In genomic region chr4:32569995-32570938, GRCm38 (mm10) we compare ENCODE assay signal across 9 mouse cellular contexts. TPM values are rescaled to one million over a fixed set of nuclear protein-coding genes. Genes with fewer than 3 reads are reported as not detected.
A peak's percentile ranks its signal among the peaks of the same experiment; 100 is the strongest.
DNase-seq lines count a peak whose midpoint lies in the region; ATAC-seq lines count a peak whose summit lies in the region.
"Had no signal": no experiment of that assay in that cellular context is flagged by ENCODE, and none has a peak within 500 bp of the region (broad histone marks: within the 10 kb centered on the region; RNA-seq: fewer than 3 reads in every experiment).

No protein-coding gene starts in this region.

- H3K9ac ChIP-seq in forebrain, embryonic 11.5 days (ENCODE audit: low read length), result 0 out of 2 replicates have a peak overlapping the region, but pooled peaks have one; percentile 1

- peak; percentile 65 for ATAC-seq in forebrain, embryonic 11.5 days (replicated peaks; ENCODE audit: low FRiP score)
- ATAC-seq in megakaryocyte progenitor cell, adult 5-6 weeks (replicated peaks; ENCODE audit: poor library complexity), result peak; percentile 75

- H3K4me2 ChIP-seq in forebrain, embryonic 11.5 days (ENCODE audit: low read depth, low read length, severe bottlenecking), result no peak overlapping the region

- DNase-seq in heart, adult 18-20 months, result peak; percentile 31 to 76
- no peak for DNase-seq in heart, postnatal 25 days (ENCODE audit: low spot score)
- DNase-seq in R1 (ENCODE audit: low read depth, low spot score), result peak; percentile 69
- peak; percentile 72 for DNase-seq in forebrain, embryonic 11.5 days (ENCODE audit: low spot score)
- DNase-seq in kidney, postnatal 36 days, result peak; percentile 29 to 61
- no peak for DNase-seq in ovary, postnatal 14 days (ENCODE audit: low spot score)
- DNase-seq in thymus, postnatal 36 days, result no peak

- H3K27me3 ChIP-seq in forebrain, embryonic 11.5 days (ENCODE audit: control insufficient read depth, insufficient read depth, low read length), result no peaks in the 10 kb centered on the region

- H3K9me3 ChIP-seq in forebrain, embryonic 11.5 days (ENCODE audit: control insufficient read depth, low read length), result no peaks in the 10 kb centered on the region

- no peak overlapping the region for H3K4me3 ChIP-seq in forebrain, embryonic 11.5 days (ENCODE audit: low read depth, low read length)

- peaks cover 8% of the 10 kb centered on the region; the same call in 1 of the 2 replicates for H3K4me1 ChIP-seq in forebrain, embryonic 11.5 days (replicated peaks; ENCODE audit: control insufficient read depth, insufficient read depth, low read length)

- H3K27ac ChIP-seq in forebrain, embryonic 11.5 days (ENCODE audit: low read depth, low read length), result no peak overlapping the region

- H3K36me3 ChIP-seq in forebrain, embryonic 11.5 days (ENCODE audit: control insufficient read depth, insufficient read depth, low read length), result no peaks in the 10 kb centered on the region

- WGBS in forebrain, embryonic 11.5 days, result 45% methylated on average over 17 of the region's 17 CpGs

- intact Hi-C loops in heart, postnatal 25 days (cut with DNase I), result loop anchor here (5.0 kb wide), 3 partner anchors 33 to 603 kb away; no protein-coding TSS in a partner anchor

RNA-seq across cellular contexts. Expression of gene Gja10, which starts 32.3 kb away (rescaled TPM):
- total RNA-seq in heart, adult 18-20 months (2021), result not detected
- total RNA-seq in heart, postnatal 25 days (2021), result not detected
- 0.15 TPM in 1 of 2 replicates, not detected in the other for polyA plus RNA-seq in forebrain, embryonic 11.5 days (2014; fragmentation: Nextera tagmentation; extraction: Ambion mirVana)
- total RNA-seq in megakaryocyte progenitor cell, adult 5-6 weeks (2015), result not detected in 2 replicates
- 0.12 TPM in 1 of 2 replicates, not detected in the other for total RNA-seq in megakaryocyte progenitor cell, adult 5-6 weeks (2017)
- total RNA-seq: layer of hippocampus, adult 8-10 months had no signal

RNA-seq across cellular contexts. Expression of gene Casp8ap2, which starts 45.0 kb away (rescaled TPM):
- total RNA-seq in heart, adult 18-20 months (2021), result 1 to 10 TPM; 4.7 to 6.5 TPM
- 1 to 10 TPM; 5.6 to 5.9 TPM for total RNA-seq in heart, postnatal 25 days (2021)
- 65.5 and 70.2 TPM in 2 replicates for polyA plus RNA-seq in forebrain, embryonic 11.5 days (2014; fragmentation: Nextera tagmentation; extraction: Ambion mirVana)
- 39.1 and 46.3 TPM in 2 replicates for total RNA-seq in megakaryocyte progenitor cell, adult 5-6 weeks (2015)
- 44.9 and 53.8 TPM in 2 replicates for total RNA-seq in megakaryocyte progenitor cell, adult 5-6 weeks (2017)

Comparison
In these comparisons a context has a peak if more than half of its experiments do, and no peak if none do; other contexts are left out.
1. DNase-seq: peak in heart, adult 18-20 months (2 of 2), R1 (single experiment), forebrain, embryonic 11.5 days (single experiment) and kidney, postnatal 36 days (2 of 2); none in heart, postnatal 25 days (single experiment), ovary, postnatal 14 days (single experiment) and thymus, postnatal 36 days (0 of 2).
2. RNA of gene Casp8ap2, which starts 45.0 kb away (total RNA-seq): 39.1 to 53.8 TPM in megakaryocyte progenitor cell, adult 5-6 weeks; 4.7 to 6.5 TPM in heart, adult 18-20 months and 5.6 to 5.9 TPM in heart, postnatal 25 days; every median in the first group is over 4 times any median in the second.